Mouse (Mus musculus): ENCODE measurements around the gene Lrrc4b. TPM values are rescaled to one million over a fixed set of nuclear protein-coding genes. Genes with fewer than 3 reads are reported as not detected.
A peak's percentile ranks its signal among the peaks of the same experiment; 100 is the strongest.

Lrrc4b gene
- polyA plus RNA-seq, 1 experiment from 2014 or later, result 0.50 TPM

DNA sequence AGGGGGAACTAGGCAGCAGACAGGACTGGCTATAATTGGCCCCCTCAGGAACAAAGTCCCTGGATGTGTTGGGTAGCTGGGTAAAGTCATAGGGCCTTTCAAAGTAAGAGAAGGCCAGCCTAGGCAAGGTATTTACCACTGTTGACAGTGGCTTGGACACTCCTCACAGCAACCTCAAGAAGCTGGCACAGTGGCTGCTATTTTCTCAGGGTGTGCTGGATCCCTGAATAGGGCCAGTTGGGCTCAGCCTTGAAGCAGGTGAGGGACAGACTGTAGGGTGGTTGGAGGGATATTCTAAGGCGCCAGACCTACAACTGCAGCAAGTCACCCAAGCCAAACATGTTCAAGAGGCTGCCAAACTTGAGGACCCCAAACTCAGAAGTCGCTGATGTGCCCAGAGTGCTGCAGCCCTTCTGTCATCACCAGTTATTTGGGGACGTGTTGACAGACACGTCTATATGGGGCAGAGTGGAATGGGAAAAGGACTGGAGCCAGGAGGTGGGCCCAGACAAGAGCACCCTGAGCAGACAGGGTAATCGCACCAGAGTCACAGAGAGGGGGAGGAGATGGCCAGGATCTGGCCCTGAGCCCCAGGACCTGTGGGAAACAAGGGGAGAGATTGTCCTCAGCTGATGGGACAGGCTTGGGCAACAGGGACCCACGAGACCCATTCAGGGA is 43.2 kb downstream of the Lrrc4b start:
- Histone ChIP-seq H3K36me3 (ENCODE audit: control insufficient read depth, insufficient read depth, low read length) (no peaks in the 10 kb centered on the region), H3K27ac (ENCODE audit: low read depth, low read length) (no peak overlapping the region), H3K27me3 (ENCODE audit: control insufficient read depth, insufficient read depth, low read length) (peaks cover 15% of the 10 kb centered on the region), H3K4me3 (ENCODE audit: low read length) (no peak overlapping the region), H3K4me2 (replicated peaks; ENCODE audit: low read depth, low read length) (no peak overlapping the region), H3K9ac (ENCODE audit: low read depth, low read length) (no peak overlapping the region), H3K4me1 (ENCODE audit: control insufficient read depth, insufficient read depth, low read length) (peaks cover 10% of the 10 kb centered on the region), H3K9me3 (ENCODE audit: control insufficient read depth, low read length) (no peaks in the 10 kb centered on the region)
- no peak for ATAC-seq (ENCODE audit: low FRiP score, low TSS enrichment)
- WGBS, result 50% methylated on average over 6 of the region's 6 CpGs

GRCm38 (mm10) chr7:44472558-44472885 is 43.7 kb downstream of the Lrrc4b start:
- 11% methylated on average over 1 of the region's 1 CpGs for WGBS
- Histone ChIP-seq H3K4me2 (replicated peaks; ENCODE audit: low read depth, low read length) (no peak overlapping the region), H3K27ac (ENCODE audit: low read depth, low read length) (no peak overlapping the region), H3K4me1 (ENCODE audit: control insufficient read depth, insufficient read depth, low read length) (peaks cover 6% of the 10 kb centered on the region; the same call in 1 of the 2 replicates), H3K4me3 (ENCODE audit: low read length) (no peak overlapping the region), H3K27me3 (ENCODE audit: control insufficient read depth, insufficient read depth, low read length) (peaks cover 15% of the 10 kb centered on the region), H3K9ac (ENCODE audit: low read depth, low read length) (no peak overlapping the region), H3K36me3 (ENCODE audit: control insufficient read depth, insufficient read depth, low read length) (no peaks in the 10 kb centered on the region), H3K9me3 (ENCODE audit: control insufficient read depth, low read length) (no peaks in the 10 kb centered on the region)
- ATAC-seq (ENCODE audit: low FRiP score, low TSS enrichment), result no peak

- no peak overlapping the region for H3K9ac ChIP-seq (ENCODE audit: low read depth, low read length)
- no peak overlapping the region for H3K27ac ChIP-seq (ENCODE audit: low read depth, low read length)
- H3K36me3 ChIP-seq (ENCODE audit: control insufficient read depth, insufficient read depth, low read length), result no peaks in the 10 kb centered on the region
- H3K4me1 ChIP-seq (ENCODE audit: control insufficient read depth, insufficient read depth, low read length), result peaks cover 6% of the 10 kb centered on the region; the same call in 1 of the 2 replicates
- ATAC-seq (ENCODE audit: low FRiP score, low TSS enrichment), result no peak
- H3K9me3 ChIP-seq (ENCODE audit: control insufficient read depth, low read length), result no peaks in the 10 kb centered on the region
- no peak overlapping the region for H3K4me2 ChIP-seq (replicated peaks; ENCODE audit: low read depth, low read length)
- WGBS, result 53% methylated on average over 9 of the region's 9 CpGs
- no peak overlapping the region for H3K4me3 ChIP-seq (ENCODE audit: low read length)
- H3K27me3 ChIP-seq (ENCODE audit: control insufficient read depth, insufficient read depth, low read length), result peaks cover 15% of the 10 kb centered on the region
Measured at GRCm38 (mm10) chr7:44472961-44473646, 44.3 kb downstream of the Lrrc4b start.

DNA sequence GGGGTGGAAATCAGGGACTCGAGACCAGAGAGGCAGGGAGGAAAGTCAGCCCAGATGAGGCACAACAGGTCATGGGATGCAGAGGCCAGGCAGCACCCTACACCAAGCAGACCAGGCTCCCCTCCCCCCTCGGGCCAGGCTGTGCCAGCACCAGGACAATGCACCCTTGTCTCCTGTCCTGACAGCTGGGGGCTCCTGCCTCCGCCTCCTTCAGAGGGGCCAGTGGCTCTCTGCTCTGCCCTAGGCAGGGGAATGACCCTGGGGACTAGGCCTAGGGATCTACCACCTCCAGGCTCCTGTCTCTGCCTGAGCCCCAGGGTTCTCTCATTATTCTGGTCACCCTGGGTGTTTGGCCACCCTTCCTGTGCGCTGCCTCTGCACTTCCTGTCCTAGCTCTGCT is 45.6 kb downstream of the Lrrc4b start:
- Histone ChIP-seq H3K4me3 (ENCODE audit: low read length) (no peak overlapping the region), H3K27ac (ENCODE audit: low read depth, low read length) (no peak overlapping the region), H3K9ac (ENCODE audit: low read depth, low read length) (no peak overlapping the region), H3K4me2 (replicated peaks; ENCODE audit: low read depth, low read length) (no peak overlapping the region), H3K4me1 (ENCODE audit: control insufficient read depth, insufficient read depth, low read length) (no peaks in the 10 kb centered on the region), H3K9me3 (ENCODE audit: control insufficient read depth, low read length) (no peaks in the 10 kb centered on the region), H3K36me3 (ENCODE audit: control insufficient read depth, insufficient read depth, low read length) (no peaks in the 10 kb centered on the region), H3K27me3 (ENCODE audit: control insufficient read depth, insufficient read depth, low read length) (peaks cover 18% of the 10 kb centered on the region)
- no peak; the same call in 1 of the 2 replicates for ATAC-seq (ENCODE audit: low FRiP score, low TSS enrichment)
- WGBS, result 23% methylated on average over 3 of the region's 4 CpGs

GRCm38 (mm10) chr7:44475046-44475614 is 46.3 kb downstream of the Lrrc4b start:
- Histone ChIP-seq H3K27ac (ENCODE audit: low read depth, low read length) (no peak overlapping the region), H3K36me3 (ENCODE audit: control insufficient read depth, insufficient read depth, low read length) (no peaks in the 10 kb centered on the region), H3K4me2 (replicated peaks; ENCODE audit: low read depth, low read length) (no peak overlapping the region), H3K27me3 (ENCODE audit: control insufficient read depth, insufficient read depth, low read length) (peaks cover 18% of the 10 kb centered on the region), H3K4me1 (ENCODE audit: control insufficient read depth, insufficient read depth, low read length) (no peaks in the 10 kb centered on the region), H3K9me3 (ENCODE audit: control insufficient read depth, low read length) (no peaks in the 10 kb centered on the region), H3K4me3 (ENCODE audit: low read length) (no peak overlapping the region), H3K9ac (ENCODE audit: low read depth, low read length) (no peak overlapping the region)
- WGBS, result 33% methylated on average over 5 of the region's 5 CpGs
- ATAC-seq (ENCODE audit: low FRiP score, low TSS enrichment), result no peak

GRCm38 (mm10) chr7:44482836-44483435 is 54.1 kb downstream of the Lrrc4b start:
- H3K27me3 ChIP-seq (ENCODE audit: control insufficient read depth, insufficient read depth, low read length), result peaks cover 10% of the 10 kb centered on the region; the same call in 1 of the 2 replicates
- ATAC-seq (ENCODE audit: low FRiP score, low TSS enrichment), result no peak

GRCm38 (mm10) chr7:44484109-44484508 is 55.3 kb downstream of the Lrrc4b start:
- Histone ChIP-seq H3K4me2 (replicated peaks; ENCODE audit: low read depth, low read length) (no peak overlapping the region), H3K4me3 (ENCODE audit: low read length) (no peak overlapping the region), H3K9ac (ENCODE audit: low read depth, low read length) (no peak overlapping the region), H3K36me3 (ENCODE audit: control insufficient read depth, insufficient read depth, low read length) (peaks cover 2% of the 10 kb centered on the region; the same call in 1 of the 2 replicates), H3K4me1 (ENCODE audit: control insufficient read depth, insufficient read depth, low read length) (no peaks in the 10 kb centered on the region), H3K9me3 (ENCODE audit: control insufficient read depth, low read length) (no peaks in the 10 kb centered on the region), H3K27ac (ENCODE audit: low read depth, low read length) (no peak overlapping the region), H3K27me3 (ENCODE audit: control insufficient read depth, insufficient read depth, low read length) (peaks cover 10% of the 10 kb centered on the region; the same call in 1 of the 2 replicates)
- ATAC-seq (ENCODE audit: low FRiP score, low TSS enrichment), result no peak
- 93% methylated on average over 1 of the region's 1 CpGs for WGBS

More at GRCm38 (mm10) chr7:44482836-44483435, 54.1 kb downstream of the Lrrc4b start:
- no peaks in the 10 kb centered on the region for H3K36me3 ChIP-seq (ENCODE audit: control insufficient read depth, insufficient read depth, low read length)
- H3K27ac ChIP-seq (ENCODE audit: low read depth, low read length), result no peak overlapping the region
- no peaks in the 10 kb centered on the region for H3K4me1 ChIP-seq (ENCODE audit: control insufficient read depth, insufficient read depth, low read length)
- H3K4me3 ChIP-seq (ENCODE audit: low read length), result no peak overlapping the region
- H3K9ac ChIP-seq (ENCODE audit: low read depth, low read length), result no peak overlapping the region
- no peak overlapping the region for H3K4me2 ChIP-seq (replicated peaks; ENCODE audit: low read depth, low read length)
- no peaks in the 10 kb centered on the region for H3K9me3 ChIP-seq (ENCODE audit: control insufficient read depth, low read length)
- 68% methylated on average over 3 of the region's 3 CpGs for WGBS

DNA sequence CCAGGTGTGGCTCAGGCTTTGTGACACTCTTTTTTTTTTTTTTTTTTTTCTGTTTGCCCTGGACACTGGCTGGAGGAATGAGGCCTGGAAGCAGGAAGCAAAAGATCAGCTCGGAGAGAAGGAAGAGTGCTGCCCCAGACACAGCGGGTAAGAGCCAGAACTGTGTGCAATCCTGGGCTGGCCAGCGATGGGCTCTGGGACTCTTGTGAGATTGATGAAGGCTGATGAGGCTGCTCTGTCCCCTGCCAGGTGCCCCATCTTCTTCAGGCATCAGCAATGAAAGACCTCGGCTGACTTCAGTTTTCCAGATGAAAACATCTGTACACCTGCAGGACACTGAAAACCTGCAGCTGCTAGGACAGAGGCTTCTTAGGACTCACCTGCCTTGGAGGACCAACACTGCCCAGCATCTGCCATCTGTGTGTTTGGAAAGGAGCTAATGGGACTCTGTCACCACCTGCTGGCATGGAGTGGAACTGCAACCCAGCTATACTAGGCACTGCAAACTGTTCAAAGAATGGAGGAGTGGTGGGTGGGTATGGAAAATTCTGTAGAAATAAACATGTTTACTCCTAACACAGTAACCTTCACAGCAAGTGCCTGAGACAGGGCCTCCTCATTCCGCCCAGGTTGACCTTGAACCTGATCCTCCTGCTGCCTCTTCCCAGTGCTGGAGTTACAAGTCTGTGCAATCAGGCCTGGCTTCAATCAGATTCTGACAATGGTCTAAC is 56.2 kb downstream of the Lrrc4b start:
- ATAC-seq (ENCODE audit: low FRiP score, low TSS enrichment), result peak; percentile 71
- H3K36me3 ChIP-seq (ENCODE audit: control insufficient read depth, insufficient read depth, low read length), result peaks cover 8% of the 10 kb centered on the region; the same call in 1 of the 2 replicates
- H3K4me3 ChIP-seq (ENCODE audit: low read length), result no peak overlapping the region
- H3K4me1 ChIP-seq (ENCODE audit: control insufficient read depth, insufficient read depth, low read length), result no peaks in the 10 kb centered on the region
- H3K9me3 ChIP-seq (ENCODE audit: control insufficient read depth, low read length), result no peaks in the 10 kb centered on the region
- no peak overlapping the region for H3K9ac ChIP-seq (ENCODE audit: low read depth, low read length)
- no peak overlapping the region for H3K27ac ChIP-seq (ENCODE audit: low read depth, low read length)
- 39% methylated on average over 5 of the region's 5 CpGs for WGBS
- H3K27me3 ChIP-seq (ENCODE audit: control insufficient read depth, insufficient read depth, low read length), result peaks cover 7% of the 10 kb centered on the region; the same call in 1 of the 2 replicates
- no peak overlapping the region for H3K4me2 ChIP-seq (replicated peaks; ENCODE audit: low read depth, low read length)

Measured in kidney, embryonic 14.5 days (tissue).